Mouse (Mus musculus) cortical plate, adult 2 months (tissue): ENCODE results near the gene Nckap5l.

ENCODE experiments used
- CTCF ChIP-seq: fragments of 200-500 bp; IDR thresholded peaks from 2 replicates; pipeline ENCODE4 v1.5.1; 2011; ENCODE audit warnings: mild to moderate bottlenecking, control low read depth, low read length; ENCODE audit not compliant: insufficient read depth; ENCODE audit errors: extremely low read depth
- POLR2A ChIP-seq: fragments of 200-500 bp; IDR thresholded peaks from 2 replicates; pipeline ENCODE4 v1.6.1; 2011; ENCODE audit warnings: mild to moderate bottlenecking, low read length, control low read depth; ENCODE audit not compliant: insufficient read depth; ENCODE audit errors: extremely low read depth

DNA sequence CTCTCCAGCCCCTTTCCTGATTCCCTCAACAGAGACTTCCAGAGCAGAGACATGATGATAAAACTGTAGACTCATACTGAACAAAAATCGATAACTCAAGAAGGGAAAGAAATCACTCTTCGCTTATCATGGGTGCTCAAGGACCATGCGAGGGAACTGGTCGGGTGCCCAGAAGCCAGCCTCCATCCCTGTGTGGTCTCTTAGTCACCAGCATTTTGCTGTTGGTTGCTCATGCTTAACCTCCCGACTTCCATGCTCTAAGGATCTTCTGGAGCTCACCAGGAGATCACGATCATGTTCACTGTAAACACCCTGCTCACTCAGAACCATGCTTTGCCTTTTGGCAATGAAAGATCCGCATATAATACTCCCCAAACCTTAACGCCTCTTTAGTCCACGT lies 84.8 kb downstream of the Nckap5l start:
- TF ChIP-seq POLR2A (no peak), CTCF (no peak)
